Mouse (Mus musculus) heart, postnatal 0 days (tissue): ENCODE results near the gene Ezh1.

Experiments used
- CTCF ChIP-seq: IDR thresholded peaks from 2 replicates; pipeline ENCODE4 v1.5.1; 2016; ENCODE audit warnings: antibody characterized with exemption, control low read depth, low read depth
- EP300 ChIP-seq: IDR thresholded peaks from 2 replicates; pipeline ENCODE4 v1.6.1; 2016; ENCODE audit warnings: antibody characterized with exemption, low read depth

DNA sequence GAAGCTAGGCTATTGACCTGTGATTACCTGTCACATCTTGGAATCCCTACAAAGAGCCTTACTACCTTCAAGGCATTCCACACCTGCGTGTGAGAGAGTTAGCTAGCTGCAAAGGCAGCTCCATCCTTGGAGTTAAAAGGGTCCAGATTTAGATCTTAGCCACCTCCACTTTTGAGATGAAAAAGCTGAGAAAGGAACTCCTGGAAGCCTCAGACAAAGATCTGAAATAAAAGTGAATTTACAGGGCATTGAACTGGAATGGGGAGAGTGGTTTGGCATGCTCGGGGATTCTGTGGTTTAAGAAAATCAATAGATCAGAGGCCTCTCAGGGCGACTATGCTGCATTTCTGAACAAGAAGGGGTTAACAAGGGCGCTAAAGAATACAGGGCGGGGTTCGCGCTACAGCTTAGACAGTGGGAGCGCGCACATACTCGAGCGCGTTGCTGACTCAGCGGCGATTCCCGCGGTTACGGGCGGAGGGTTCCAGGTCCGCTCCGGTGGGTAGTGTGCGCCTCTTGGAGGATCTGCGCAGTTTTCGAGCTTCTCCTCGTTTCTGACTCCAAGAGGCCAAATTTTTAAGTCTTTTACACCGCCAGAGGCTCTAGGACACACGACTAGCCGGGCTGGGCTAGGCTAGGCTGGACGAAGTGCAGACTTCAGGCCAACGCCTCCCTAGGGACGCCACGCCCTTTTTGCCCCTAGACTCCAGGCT, 54.4 kb downstream of the Ezh1 start:
- TF ChIP-seq CTCF (no peak), EP300 (0 out of 2 replicates have a peak, but pooled peaks have one; percentile 4)
